Mouse (Mus musculus) right cerebral cortex, postnatal 25 days (tissue): ENCODE results near the gene Dhx36.
A peak's percentile ranks its signal among the peaks of the same experiment; 100 is the strongest.

Experiments used
- DNase-seq: peaks from one replicate; pipeline ENCODE4 v3.0.0; 2022

Gene Dhx36

DNA sequence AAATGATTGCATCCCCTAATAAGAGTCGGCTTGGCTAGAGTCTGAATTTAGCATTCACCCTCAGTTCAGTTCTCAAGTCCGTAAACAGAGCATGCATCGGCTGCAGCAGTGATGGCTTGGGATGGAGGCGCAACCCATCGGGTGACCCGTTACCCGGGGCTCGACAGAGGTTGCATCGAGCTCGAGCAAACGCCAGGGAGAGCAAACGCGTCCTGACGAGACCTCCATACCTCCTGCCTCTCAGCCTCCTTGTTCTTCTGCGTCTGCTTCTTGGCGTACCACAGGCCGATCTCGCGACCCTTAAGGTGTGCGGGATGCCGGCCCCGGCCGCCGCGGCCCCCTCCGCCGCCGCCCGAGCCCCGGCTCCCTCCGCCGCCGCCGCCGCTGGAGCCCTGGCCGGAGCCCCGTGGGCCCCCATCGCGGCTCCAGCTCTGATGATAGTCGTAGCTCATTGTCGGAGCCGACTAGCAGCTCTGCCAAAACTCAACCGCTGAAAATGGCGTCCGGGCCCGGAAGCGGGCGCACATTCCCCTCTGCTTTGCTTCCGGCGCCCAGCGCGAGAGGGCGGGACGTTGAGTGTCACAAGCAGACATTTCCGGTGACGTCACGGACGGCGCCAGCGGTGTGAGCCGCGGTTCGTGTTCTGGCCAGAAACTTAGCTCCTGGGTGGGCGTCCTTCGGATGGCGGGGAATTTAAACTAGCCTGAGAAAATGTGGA is at the start of gene Dhx36:
TSS of gene Dhx36 (minus strand) at position 517 of the 718 bp plus-strand sequence.
- peak; percentile 98 for DNase-seq

DNA sequence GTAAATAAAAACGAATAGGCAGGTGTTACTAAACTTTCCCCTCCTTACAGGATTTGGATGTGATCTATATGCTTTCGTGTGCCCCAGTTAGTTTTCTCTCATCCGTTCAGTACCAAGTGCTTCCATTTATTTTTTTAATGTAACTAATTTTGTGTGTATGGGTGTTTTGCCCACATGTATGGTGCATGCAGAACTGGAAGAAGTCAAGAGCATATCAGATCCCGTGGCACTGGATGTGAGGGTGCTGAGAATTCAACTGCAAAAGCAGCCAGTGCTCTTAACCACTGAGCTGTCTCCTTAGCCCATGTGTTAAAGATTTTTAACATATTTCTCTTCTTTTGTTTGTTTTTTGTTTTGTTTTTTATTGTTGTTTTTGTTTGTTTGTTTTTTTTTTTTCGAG is 20.8 kb upstream of the Dhx36 start:
- DNase-seq = no peak

DNA sequence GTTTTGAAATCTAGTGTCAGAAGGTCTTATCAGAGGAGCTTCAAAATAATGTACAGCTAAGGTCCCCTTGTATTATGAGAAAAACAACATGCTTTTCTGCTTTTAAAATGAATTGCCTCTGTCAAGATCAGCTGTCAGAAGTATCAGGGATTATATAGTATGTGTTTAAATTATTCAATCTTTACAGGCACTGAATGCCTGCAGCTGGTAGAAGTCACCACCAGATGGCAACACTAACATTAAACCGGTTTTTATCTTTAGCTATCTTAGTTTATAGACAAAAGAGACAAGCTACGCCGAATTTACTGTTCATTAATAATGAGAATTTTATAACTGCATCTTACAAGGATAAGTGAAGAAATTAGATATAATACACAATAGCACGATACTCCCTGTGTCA is 20.4 kb upstream of the Dhx36 start:
- no peak for DNase-seq

DNA sequence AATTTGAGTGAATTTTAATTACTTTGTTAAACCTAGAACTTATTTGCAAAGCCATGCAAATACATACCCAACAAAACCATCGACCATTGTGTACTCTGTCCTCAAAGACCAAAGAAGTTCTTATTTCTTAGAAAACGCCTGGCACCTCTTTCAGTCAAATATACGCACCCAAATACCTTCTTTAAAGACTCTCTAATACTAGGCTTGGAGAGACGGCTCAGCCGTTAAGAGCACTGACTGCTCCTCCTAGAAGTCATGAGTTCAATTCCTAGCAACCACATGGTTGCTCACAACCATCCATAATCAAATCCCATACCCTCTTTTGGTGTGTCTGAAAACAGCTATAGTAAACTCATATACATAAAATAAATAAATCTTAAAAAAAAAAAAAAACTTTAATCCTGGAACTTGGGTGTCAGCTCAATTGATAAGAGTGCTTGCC is 423 bp upstream of the Dhx36 start:
- no peak for DNase-seq

DNA sequence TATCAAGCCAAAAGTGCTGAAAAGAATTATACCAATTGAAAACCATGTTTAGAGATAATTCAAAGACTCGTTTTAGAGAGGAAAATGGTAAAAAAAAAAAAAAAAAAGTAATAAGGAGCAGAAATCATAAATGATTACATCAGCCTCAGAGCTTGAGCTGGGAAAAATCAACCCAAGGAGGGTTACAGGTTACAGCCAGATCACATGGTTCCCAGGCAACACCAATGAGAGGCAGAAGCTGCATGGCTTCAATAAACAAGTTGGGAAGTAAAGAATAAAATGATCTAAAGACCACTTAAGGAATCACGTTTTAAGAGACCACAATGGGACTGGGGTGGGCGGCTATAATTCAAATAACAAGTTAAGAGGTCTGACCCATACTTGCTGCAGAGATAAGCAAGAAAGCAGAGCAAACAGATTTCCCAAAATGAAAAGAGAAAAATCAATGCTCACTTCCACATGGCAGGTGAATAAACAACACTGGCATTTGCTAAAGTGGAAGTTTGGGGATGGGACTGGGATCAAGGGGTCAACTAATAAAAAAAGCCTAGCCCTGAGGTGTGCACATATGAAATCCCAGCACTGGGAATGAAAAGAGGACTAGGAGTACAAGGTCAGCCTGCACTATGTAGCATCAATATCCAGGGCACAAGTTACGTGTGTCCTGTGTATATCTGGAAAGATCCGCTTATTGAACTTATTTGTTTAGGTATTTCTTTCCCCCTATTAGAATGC is 1.5 kb downstream of the Dhx36 start:
- DNase-seq = no peak

DNA sequence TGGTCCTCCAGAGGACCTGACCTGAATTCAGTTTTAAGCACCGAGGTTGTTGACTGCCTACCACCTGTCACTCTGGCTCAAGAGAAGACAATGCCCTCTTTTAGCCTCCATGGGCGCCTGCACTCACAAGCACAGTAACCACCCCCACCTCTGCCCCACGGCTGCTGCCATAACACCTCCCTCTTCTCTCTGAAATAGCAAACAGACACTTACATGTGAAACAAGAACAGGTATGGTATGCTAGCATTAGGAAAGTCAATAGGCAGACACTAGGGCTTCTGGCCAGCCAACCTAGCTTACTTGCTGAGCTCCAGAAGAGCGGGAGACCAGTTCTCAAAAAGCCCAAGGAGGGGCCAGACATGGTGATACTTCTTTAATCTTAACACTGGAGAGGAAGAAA is 7.5 kb downstream of the Dhx36 start:
- no peak for DNase-seq

DNA sequence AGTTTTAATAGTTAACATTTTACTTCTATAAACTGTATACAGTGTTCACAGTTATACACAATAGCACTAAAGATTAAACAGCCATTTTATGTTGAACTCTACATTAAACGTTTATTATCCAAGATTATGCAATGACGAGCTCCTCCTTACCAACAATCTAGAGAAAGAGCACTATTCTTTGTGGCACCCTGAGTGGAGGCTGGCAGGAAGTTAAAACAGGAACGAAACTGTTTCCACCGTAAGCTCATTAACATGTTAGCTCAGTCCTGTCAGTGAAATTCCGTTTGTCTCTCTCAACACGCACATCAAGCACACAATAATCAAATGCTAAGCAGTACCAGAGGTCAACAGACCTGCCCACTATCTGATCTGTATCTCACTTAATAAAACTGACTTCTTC is 14.2 kb downstream of the Dhx36 start:
- no peak for DNase-seq

DNA sequence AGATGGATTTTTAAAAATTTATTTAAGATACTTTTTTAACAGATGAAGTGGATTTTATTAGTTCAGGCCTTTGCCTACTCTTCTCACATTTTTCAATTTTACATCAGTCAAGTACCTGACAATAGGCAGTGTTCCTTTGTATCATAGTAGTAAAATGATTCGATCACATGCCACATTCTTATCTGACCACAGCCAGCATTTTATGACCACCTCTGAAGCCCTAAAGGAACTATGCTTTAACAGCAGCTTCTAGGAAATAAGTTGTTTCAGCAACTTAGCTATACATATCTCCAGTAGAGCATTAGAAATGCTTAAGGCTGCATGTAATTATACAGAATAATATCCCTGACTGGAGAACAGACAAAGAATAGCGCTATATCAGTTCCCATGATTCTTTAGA is 22.5 kb downstream of the Dhx36 start:
- no peak for DNase-seq

DNA sequence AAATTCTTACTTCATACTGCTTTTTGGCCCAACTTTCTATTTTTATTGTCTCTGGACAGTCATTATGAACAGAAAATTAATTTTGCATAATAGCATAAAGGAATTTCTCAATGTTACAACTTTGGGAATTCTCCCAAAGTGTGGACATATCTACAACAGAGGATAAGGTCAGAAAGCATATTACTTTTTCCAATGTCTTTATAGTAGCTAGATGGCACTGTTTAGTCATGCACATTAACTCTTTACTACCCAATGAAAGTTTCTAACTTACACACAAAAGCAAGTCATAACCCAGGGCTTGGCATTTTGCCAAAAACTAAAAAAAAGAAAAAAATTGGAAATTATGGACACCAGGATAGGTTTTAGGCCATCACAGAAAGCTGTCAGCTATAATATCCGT is 36.6 kb downstream of the Dhx36 start:
- DNase-seq = no peak

DNA sequence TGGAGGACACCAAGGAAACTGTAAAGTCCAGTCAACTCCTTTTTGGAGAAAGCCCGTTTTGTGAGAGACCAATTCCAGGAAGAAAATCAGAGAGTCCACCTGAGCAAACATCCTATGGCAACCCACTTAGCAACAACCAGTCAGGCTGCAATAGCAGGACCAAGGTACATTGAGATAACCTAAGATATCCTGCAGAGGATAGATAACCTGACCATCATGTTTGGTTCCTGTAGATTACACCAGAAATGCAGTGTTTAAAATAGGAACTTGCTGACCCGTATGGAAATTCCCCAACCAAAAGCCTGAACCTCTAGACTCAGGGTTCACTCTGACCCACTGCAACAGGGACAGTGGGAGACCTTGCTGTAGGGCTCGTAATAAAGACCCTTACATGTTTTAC is 42.5 kb downstream of the Dhx36 start:
- DNase-seq = no peak

DNA sequence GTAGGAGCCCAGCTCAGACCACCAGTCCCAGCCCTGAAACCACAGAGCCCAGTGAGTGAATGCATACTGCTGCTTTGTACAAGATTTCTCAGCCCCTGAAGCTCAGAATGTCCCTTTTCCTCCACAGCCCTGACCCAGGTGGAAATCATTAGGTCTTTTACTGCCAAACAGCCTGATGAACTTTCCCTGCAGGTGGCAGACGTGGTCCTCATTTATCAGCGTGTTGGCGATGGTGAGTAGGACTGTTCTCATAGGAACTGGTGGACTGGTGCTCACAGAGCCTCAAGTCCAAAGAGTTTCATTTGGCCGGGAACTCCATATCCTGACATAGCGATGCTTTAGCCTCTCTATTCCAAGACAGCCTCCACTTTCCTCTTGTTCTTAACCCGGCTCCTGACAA is 47.3 kb downstream of the Dhx36 start:
- DNase-seq = no peak

DNA sequence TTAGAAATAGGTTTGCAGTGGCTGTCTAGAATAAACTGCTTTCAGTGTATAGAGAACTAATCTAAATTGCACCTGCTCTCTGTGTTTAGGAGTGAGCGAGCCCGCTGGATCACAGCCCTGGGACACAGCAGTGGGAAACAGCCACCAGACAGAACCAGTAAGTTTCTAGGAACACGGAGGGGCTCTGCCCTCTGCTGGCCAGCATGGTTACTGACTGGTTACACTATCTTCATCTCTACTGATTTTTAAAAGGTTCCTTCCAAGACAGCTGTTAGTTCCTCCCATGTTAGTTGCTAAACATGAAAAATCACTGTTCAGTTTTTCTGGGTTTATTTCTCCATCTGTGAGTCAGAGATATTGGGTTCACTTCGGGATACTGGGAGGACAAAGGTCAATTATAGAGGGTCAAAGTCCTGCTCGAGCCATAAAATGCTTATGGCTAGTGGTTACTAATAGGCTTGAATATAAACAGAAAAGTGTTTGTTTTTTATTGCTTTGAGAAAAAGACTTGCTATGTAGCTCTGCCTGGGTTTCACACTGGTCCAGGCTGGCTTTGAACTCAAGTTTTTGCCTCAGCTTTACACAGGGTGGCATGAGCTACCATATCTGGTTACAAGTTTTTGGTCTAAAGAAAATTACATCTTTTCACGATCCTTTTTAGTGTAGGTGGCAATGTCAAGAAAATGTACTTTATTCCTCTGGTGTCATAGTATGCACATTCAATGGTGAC is 48.4 kb downstream of the Dhx36 start:
- DNase-seq = peak; percentile 45

DNA sequence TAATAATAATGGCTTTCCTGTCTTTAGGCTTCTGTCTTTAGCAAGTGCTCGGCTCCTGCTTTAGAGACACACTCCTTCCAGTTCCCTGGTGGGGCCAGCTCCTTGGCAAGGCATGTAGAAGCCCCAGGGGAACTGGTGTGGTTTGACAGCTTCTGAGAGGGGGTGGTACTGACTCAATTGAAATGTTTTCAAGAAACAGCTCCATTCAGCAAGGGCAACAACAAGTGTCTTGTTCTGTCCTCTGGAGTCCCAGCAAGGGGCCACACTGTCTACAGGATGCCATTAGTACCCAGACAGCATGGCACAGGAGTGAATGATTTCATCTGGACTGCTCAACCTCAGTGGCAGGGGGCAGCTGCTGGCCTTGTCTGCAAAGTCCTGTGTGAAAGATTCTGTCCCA is 51.0 kb downstream of the Dhx36 start:
- DNase-seq = no peak

DNA sequence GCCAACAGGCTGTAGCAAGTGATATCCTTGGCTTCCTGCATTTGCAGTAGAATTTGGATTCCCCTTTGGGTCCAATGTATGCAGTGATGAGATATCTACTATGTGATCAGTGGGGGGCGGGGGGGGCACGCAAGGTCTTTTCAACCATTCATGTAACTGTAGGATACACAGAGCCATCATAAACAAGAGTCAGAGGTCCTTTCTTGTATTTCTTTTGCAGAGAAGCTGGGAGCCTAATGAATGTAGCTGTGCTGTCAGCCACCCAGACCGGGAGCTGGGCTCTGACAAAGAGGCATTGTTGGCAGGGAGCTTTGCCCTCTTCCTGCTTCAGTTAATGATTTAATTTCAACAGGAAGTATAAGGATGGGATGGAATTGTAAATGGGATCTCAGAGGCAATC is 52.7 kb downstream of the Dhx36 start:
- no peak for DNase-seq

DNA sequence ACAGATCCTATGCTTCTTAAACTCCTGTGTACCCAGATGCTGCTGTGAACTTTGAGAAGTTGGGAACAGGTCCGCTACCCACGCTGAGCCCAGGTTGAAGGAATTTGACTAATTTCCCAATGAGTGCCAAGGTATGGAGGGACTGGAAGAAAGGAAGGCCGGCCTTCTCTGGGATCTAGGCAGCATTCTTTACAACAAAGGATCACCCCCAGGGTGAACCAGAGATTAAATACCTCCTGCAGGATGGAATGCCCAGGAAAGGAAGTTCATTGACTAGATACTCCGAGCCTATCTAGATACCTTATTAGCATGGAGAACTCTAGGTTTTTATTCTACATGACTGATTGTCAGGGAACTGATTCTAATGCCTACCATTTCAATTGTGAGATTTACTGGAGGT is 53.8 kb downstream of the Dhx36 start:
- no peak for DNase-seq

DNA sequence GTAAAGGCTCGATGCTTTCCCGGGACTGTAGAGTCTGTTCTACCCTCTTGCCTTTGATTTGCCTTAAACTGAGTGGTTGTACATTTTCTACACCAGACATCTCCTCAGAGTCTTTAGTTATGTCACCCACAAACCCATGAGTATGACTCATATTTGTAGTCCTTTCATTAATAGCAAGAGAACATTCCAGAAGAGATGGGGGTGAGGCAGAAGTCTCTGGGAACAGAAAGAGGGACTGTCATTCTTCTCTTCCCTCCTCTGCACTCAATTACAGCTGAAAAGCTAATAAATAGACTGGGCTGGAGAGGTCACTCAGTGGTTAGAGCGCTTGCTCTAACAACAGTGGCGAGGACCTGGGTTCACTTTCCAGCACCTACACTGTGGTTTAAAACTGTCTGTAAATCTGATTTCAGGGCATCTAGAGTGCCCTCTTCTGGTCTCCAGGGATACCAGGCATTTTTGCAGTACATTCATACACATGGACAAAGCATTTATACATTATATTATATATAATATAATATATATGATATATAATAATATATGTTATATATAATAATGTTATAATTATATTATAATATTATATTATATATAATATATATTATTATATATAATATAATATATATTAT is 56.8 kb downstream of the Dhx36 start:
- DNase-seq = no peak

DNA sequence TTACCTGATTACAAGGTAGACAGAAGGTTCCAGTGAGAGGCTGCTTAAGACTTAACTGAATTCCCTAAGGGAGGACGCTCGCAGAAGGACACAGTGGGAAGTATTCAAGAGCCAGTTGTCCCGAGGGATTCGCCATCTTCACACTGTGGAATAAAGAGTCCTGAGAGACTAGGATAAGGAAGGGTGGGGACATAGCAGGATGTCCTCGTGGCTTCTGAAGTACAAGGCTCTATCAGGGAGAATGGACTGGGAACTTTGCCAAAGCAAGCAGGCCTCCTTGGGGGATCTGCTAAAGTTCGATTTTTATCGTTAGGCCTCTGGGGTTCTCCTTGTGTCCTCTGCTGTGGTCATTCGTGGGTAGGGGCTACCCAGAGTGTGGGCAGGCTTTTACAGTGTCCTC is 59.7 kb downstream of the Dhx36 start:
- no peak for DNase-seq

DNA sequence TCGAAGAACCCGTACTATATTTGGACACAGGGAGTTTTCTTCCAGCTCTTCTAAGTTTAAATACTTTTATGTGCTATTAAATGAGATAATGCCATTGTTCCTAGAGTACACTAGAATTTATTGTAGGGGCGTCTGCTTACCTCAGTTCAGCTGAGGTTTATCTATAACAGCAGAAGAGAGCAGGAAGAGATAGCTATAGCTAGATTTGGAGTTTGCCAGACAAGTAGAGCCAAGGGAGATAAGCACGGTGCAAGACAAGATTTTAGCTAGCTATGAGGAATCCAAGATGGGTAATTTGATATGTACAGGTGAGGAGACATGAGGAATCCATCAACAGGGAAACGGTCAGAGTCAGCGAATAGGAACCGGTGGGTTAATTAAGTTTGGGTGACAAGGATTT is 60.5 kb downstream of the Dhx36 start:
- DNase-seq = no peak

DNA sequence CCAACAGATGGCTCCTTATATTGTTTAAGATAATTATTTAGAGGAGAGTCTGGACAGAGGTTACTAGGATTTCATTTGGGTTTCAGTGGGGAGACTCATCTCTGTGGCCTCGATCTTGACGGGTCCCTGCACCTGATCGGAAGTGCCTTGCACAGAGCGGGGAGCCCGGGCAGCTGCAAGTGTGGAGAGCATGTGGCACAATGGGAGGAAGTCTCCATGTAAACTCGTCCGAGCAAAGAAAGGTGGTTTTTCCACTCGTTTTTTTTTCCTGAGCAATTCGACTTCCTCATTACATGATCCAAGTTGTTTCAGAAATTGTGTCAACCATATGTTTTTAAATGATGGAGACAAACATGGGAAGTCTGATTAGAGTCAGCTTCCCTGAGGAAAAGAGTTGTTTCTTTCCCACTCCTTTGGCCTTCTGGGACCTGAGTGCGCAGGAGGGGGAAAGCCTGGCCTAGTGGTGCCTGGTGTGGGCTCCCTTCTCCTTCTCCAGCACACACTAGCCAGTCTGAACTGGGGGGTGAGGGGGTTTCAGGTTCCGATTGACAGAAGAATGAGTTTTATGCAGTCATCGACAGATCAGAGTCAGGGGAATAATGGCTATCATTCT is 63.1 kb downstream of the Dhx36 start:
- DNase-seq = no peak

DNA sequence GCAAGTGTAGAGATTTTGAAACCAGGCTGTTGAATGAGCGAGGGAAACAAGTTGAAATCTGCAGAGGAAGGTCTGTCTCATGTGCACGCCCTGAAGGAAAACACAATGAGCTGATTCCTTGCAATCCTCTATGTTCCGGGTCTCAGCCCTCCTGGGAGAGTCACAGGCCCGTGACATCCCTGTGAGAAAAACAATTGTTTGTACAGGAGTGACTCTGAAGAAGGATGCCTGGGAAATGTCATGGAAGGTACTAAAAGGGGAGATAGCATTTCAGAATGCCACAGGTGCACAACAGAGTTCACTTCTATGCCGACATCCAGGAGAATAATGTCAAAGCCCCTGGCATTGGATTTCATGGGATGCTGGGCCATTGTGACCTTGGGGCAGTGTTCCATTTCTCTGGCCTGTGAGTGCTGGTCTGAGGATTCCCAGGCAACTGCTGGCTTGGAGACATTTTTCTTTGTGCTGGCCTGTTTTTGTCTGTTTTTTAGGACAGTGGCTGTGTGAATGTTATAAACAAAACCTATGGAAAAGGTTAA is 66.3 kb downstream of the Dhx36 start:
- no peak for DNase-seq

DNA sequence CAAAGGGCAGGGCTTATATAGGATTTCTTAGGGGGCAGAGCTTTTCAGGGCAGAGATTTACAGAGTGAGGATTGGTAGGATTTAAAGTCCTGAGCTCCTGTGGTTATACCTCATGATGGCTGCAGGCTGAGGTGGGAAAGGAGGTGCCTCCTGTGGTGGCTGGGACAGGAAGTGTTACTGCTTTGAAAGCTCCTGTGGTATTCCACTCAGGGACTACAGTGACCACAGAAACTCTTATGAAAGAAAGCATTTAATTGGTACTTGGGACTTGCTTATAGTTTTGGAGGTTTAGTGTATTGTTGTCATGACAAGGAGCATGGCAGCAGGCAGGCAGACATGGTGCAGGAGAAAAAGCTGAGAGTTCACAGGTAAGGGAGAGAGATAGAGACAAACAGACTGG is 70.9 kb downstream of the Dhx36 start:
- no peak for DNase-seq

DNA sequence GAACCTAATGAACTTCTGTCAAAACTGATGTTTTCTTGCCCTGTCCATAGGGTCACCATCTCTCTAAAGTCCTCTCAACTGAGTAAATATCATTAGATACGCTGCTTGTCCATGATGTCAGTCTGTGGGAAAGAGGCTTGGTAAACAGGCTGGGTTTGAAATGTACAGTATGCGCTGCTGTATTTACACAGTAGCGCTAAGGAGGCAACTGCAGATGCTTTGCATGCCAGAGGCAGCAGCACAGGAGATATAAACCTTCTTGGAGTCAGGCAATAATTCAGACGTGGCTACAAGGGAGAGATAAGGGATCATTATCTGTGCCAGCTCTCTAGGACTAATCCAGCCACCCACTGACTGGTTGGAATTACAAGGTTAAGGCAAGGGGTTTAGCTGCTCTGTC is 73.1 kb downstream of the Dhx36 start:
- no peak for DNase-seq
